Mouse (Mus musculus) olfactory bulb, adult 2 months (tissue): Measurements from ENCODE around the gene Mpzl1.

Source experiments
- CTCF ChIP-seq: fragments of 200-500 bp; IDR thresholded peaks from 2 replicates; pipeline ENCODE4 v1.5.1; 2012; ENCODE audit warnings: low read depth, mild to moderate bottlenecking, low read length, moderate library complexity; ENCODE audit not compliant: insufficient read depth
- POLR2A ChIP-seq: fragments of 200-500 bp; IDR thresholded peaks from 2 replicates; pipeline ENCODE4 v1.6.1; 2012; ENCODE audit warnings: mild to moderate bottlenecking, low read depth, low read length, moderate library complexity; ENCODE audit not compliant: insufficient read depth

GRCm38 (mm10) chr1:165635055-165635897 lies 938 bp upstream of the Mpzl1 start:
- TF ChIP-seq POLR2A (no peak), CTCF (no peak)
